Mouse (Mus musculus) testis, adult 2 months (tissue): ENCODE data around the gene Cx3cr1. TPM values are rescaled to one million over a fixed set of nuclear protein-coding genes. Genes with fewer than 3 reads are reported as not detected.
"Not testable (repeated sequence)": the region's sequence is repeated elsewhere in the genome, so short reads cannot be mapped to it uniquely, and the experiment has no call there.

Experiments used
- H3K27ac ChIP-seq: fragments of 200-500 bp; 2 replicates; pipeline ENCODE4 v1.5.1; 2012; ENCODE audit warnings: low read depth, low read length; ENCODE audit not compliant: control insufficient read depth, insufficient read depth
- H3K27me3 ChIP-seq: fragments of 200-500 bp; 2 replicates; pipeline ENCODE4 v1.6.1; 2012; ENCODE audit warnings: mild to moderate bottlenecking, low read length, moderate library complexity; ENCODE audit not compliant: control insufficient read depth, insufficient read depth
- H3K36me3 ChIP-seq: fragments of 200-500 bp; 2 replicates; pipeline ENCODE4 v1.6.1; 2012; ENCODE audit warnings: mild to moderate bottlenecking, low read length; ENCODE audit not compliant: control insufficient read depth, insufficient read depth
- H3K4me1 ChIP-seq: fragments of 200-500 bp; 2 replicates; pipeline ENCODE4 v1.6.1; 2012; ENCODE audit warnings: low read length; ENCODE audit not compliant: control insufficient read depth, insufficient read depth
- H3K4me3 ChIP-seq: fragments of 200-500 bp; 2 replicates; pipeline ENCODE4 v1.5.1; 2012; ENCODE audit warnings: low read depth, mild to moderate bottlenecking, low read length, moderate library complexity, mixed read lengths; ENCODE audit not compliant: control insufficient read depth
- CTCF ChIP-seq: fragments of 200-500 bp; IDR thresholded peaks from 2 replicates; pipeline ENCODE4 v1.5.1; 2012; ENCODE audit warnings: low read depth, mild to moderate bottlenecking, inconsistent platforms, low read length, moderate library complexity; ENCODE audit not compliant: control insufficient read depth, insufficient read depth, insufficient replicate concordance
- POLR2A ChIP-seq: fragments of 200-500 bp; IDR thresholded peaks from 2 replicates; pipeline ENCODE4 v1.6.1; 2012; ENCODE audit warnings: low read depth, mild to moderate bottlenecking, inconsistent platforms, low read length, moderate library complexity; ENCODE audit not compliant: control insufficient read depth
- polyA plus RNA-seq: library from polyadenylated mRNA; depleted of rRNA; stranded (reverse); fragments of >200 nt; gene quantifications from 2 replicates; pipeline ENCODE4 v1.2.3, GENCODE M21; 2012

Gene Cx3cr1
- polyA plus RNA-seq, 1 experiment = 2.7 TPM

GRCm38 (mm10) chr9:120111156-120111945 lies 41.7 kb upstream of the Cx3cr1 start:
- TF ChIP-seq CTCF = no peak
- no peak for TF ChIP-seq POLR2A
- H3K4me1 ChIP-seq = peaks cover 13% of the 10 kb centered on the region; the same call in 1 of the 2 replicates
- peak overlapping the region; percentile 99 for H3K27ac ChIP-seq
- H3K27me3 ChIP-seq = no peaks in the 10 kb centered on the region
- peak overlapping the region; percentile 100 for H3K4me3 ChIP-seq
- H3K36me3 ChIP-seq = no peaks in the 10 kb centered on the region

GRCm38 (mm10) chr9:120110211-120111018 lies 40.7 kb upstream of the Cx3cr1 start, which contains the start of gene Slc25a38:
Gene Slc25a38 (plus strand): TSS chr9:120110374.
- Histone ChIP-seq H3K36me3 (no peaks in the 10 kb centered on the region), H3K27me3 (no peaks in the 10 kb centered on the region), H3K27ac (peak within 1 kb of the TSS; percentile 99), H3K4me1 (peaks cover 10% of the 10 kb centered on the region; the same call in 1 of the 2 replicates), H3K4me3 (peak within 1 kb of the TSS; percentile 100)
- peak; percentile 78 for TF ChIP-seq POLR2A
- peak; percentile 90 for TF ChIP-seq CTCF

GRCm38 (mm10) chr9:120108953-120109352 lies 39.3 kb upstream of the Cx3cr1 start:
- not testable (repeated sequence) for H3K4me1 ChIP-seq, H3K36me3 ChIP-seq, H3K27ac ChIP-seq, H3K4me3 ChIP-seq, H3K27me3 ChIP-seq

GRCm38 (mm10) chr9:120101165-120101564 lies 31.5 kb upstream of the Cx3cr1 start:
- Histone ChIP-seq H3K27ac (no peak overlapping the region), H3K4me3 (no peak overlapping the region), H3K36me3 (no peaks in the 10 kb centered on the region), H3K4me1 (peaks cover 5% of the 10 kb centered on the region), H3K27me3 (no peaks in the 10 kb centered on the region)
- TF ChIP-seq POLR2A (no peak), CTCF (no peak)

- peaks cover 5% of the 10 kb centered on the region for H3K4me1 ChIP-seq
- no peaks in the 10 kb centered on the region for H3K27me3 ChIP-seq
- TF ChIP-seq CTCF = no peak
- TF ChIP-seq POLR2A = no peak
- H3K4me3 ChIP-seq = peak overlapping the region; percentile 4
- no peak overlapping the region for H3K27ac ChIP-seq
- no peaks in the 10 kb centered on the region for H3K36me3 ChIP-seq
These were observed 29.6 kb upstream of the Cx3cr1 start for GRCm38 (mm10) chr9:120099304-120099703.

- Histone ChIP-seq H3K4me3 (no peak overlapping the region; the same call in 1 of the 2 replicates), H3K4me1 (peaks cover 5% of the 10 kb centered on the region)
- TF ChIP-seq POLR2A (no peak), CTCF (peak; percentile 85; the same call in 1 of the 2 replicates)
These were observed 29.0 kb upstream of the Cx3cr1 start for GRCm38 (mm10) chr9:120098682-120099081.

GRCm38 (mm10) chr9:120095886-120096285 lies 26.2 kb upstream of the Cx3cr1 start:
- H3K27me3 ChIP-seq = no peaks in the 10 kb centered on the region
- peaks cover 5% of the 10 kb centered on the region for H3K4me1 ChIP-seq
- TF ChIP-seq POLR2A (no peak), CTCF (no peak)
- H3K27ac ChIP-seq = no peak overlapping the region
- H3K4me3 ChIP-seq = no peak overlapping the region
- H3K36me3 ChIP-seq = no peaks in the 10 kb centered on the region

More at GRCm38 (mm10) chr9:120098682-120099081, 29.0 kb upstream of the Cx3cr1 start:
- H3K36me3 ChIP-seq = no peaks in the 10 kb centered on the region
- no peak overlapping the region for H3K27ac ChIP-seq
- H3K27me3 ChIP-seq = no peaks in the 10 kb centered on the region
